12 mouse cellular contexts compared by ENCODE assay signal in genomic region chr7:118848796-118849195, GRCm38 (mm10). TPM values are rescaled to one million over a fixed set of nuclear protein-coding genes. Genes with fewer than 3 reads are reported as not detected.
DNase-seq lines count a peak whose midpoint lies in the region; ATAC-seq lines count a peak whose summit lies in the region.
"Had no signal": no experiment of that assay in that cellular context is flagged by ENCODE, and none has a peak within 500 bp of the region (broad histone marks: within the 10 kb centered on the region; RNA-seq: fewer than 3 reads in every experiment).

No protein-coding gene starts in this region.

- H3K27ac ChIP-seq in intestine, embryonic 15.5 days, result peak overlapping the region; percentile 69
- H3K27ac ChIP-seq in lung, embryonic 15.5 days, result peak overlapping the region; percentile 43
- no peak overlapping the region for H3K27ac ChIP-seq in neural tube, embryonic 15.5 days (replicated peaks)
- H3K27ac ChIP-seq: left cerebral cortex, adult 2 months; midbrain, embryonic 12.5 days had no signal

- peak; percentile 88 for ATAC-seq in intestine, embryonic 15.5 days
- ATAC-seq in lung, embryonic 15.5 days (ENCODE audit: borderline replicate concordance, extremely low read depth, low FRiP score, low TSS enrichment), result peak; percentile 23; the same call in 1 of the 2 replicates
- ATAC-seq in neural tube, embryonic 15.5 days (ENCODE audit: low FRiP score), result no peak
- ATAC-seq: forebrain, embryonic 16.5 days had no signal

- peaks cover 59% of the 10 kb centered on the region for H3K36me3 ChIP-seq in intestine, embryonic 15.5 days
- H3K36me3 ChIP-seq in lung, embryonic 15.5 days, result peaks cover 84% of the 10 kb centered on the region
- peaks cover 95% of the 10 kb centered on the region for H3K36me3 ChIP-seq in neural tube, embryonic 15.5 days

- peaks cover 15% of the 10 kb centered on the region for H3K4me1 ChIP-seq in intestine, embryonic 15.5 days (replicated peaks)
- H3K4me1 ChIP-seq in lung, embryonic 15.5 days, result peaks cover 26% of the 10 kb centered on the region; the same call in 1 of the 2 replicates
- H3K4me1 ChIP-seq in neural tube, embryonic 15.5 days, result peaks cover 18% of the 10 kb centered on the region; the same call in 1 of the 2 replicates

- 53% methylated on average over 10 of the region's 10 CpGs for WGBS in intestine, embryonic 15.5 days
- WGBS in lung, embryonic 15.5 days, result 55% methylated on average over 10 of the region's 10 CpGs
- WGBS in neural tube, embryonic 15.5 days, result 88% methylated on average over 10 of the region's 10 CpGs

- peak; percentile 76 for DNase-seq in urinary bladder, postnatal 14 days (ENCODE audit: low spot score)
- no peak for DNase-seq in urinary bladder, postnatal 10 days (ENCODE audit: low spot score)
- no peak for DNase-seq in spleen, postnatal 10 days (ENCODE audit: low spot score in 2 of 2)
- no peak for DNase-seq in adipocyte (ENCODE audit: low spot score)
- no peak for DNase-seq in right cerebral cortex, postnatal 4 days
- DNase-seq: cerebellum, adult 2 months had no signal

- no peaks in the 10 kb centered on the region for H3K27me3 ChIP-seq in intestine, embryonic 15.5 days (replicated peaks)
- H3K27me3 ChIP-seq in lung, embryonic 15.5 days, result no peaks in the 10 kb centered on the region
- no peaks in the 10 kb centered on the region for H3K27me3 ChIP-seq in neural tube, embryonic 15.5 days (replicated peaks)
- H3K27me3 ChIP-seq: midbrain, embryonic 12.5 days had no signal

- peak overlapping the region; percentile 22 for H3K4me2 ChIP-seq in intestine, embryonic 15.5 days (replicated peaks)
- no peak overlapping the region for H3K4me2 ChIP-seq in lung, embryonic 15.5 days
- no peak overlapping the region for H3K4me2 ChIP-seq in neural tube, embryonic 15.5 days
- H3K4me2 ChIP-seq: midbrain, embryonic 12.5 days had no signal

- no peaks in the 10 kb centered on the region for H3K9me3 ChIP-seq in intestine, embryonic 15.5 days
- H3K9me3 ChIP-seq in lung, embryonic 15.5 days, result no peaks in the 10 kb centered on the region
- H3K9me3 ChIP-seq in neural tube, embryonic 15.5 days (replicated peaks), result no peaks in the 10 kb centered on the region
- H3K9me3 ChIP-seq: midbrain, embryonic 12.5 days had no signal

- no peak overlapping the region for H3K4me3 ChIP-seq in intestine, embryonic 15.5 days (replicated peaks)
- no peak overlapping the region for H3K4me3 ChIP-seq in lung, embryonic 15.5 days
- H3K4me3 ChIP-seq in neural tube, embryonic 15.5 days (replicated peaks), result no peak overlapping the region
- H3K4me3 ChIP-seq: left cerebral cortex, adult 2 months; midbrain, embryonic 12.5 days had no signal

- H3K9ac ChIP-seq in intestine, embryonic 15.5 days, result no peak overlapping the region
- no peak overlapping the region for H3K9ac ChIP-seq in lung, embryonic 15.5 days
- H3K9ac ChIP-seq in neural tube, embryonic 15.5 days (replicated peaks), result no peak overlapping the region
- H3K9ac ChIP-seq: midbrain, embryonic 12.5 days had no signal

RNA-seq across cellular contexts. Expression of gene Iqck, which starts 6.8 kb away (rescaled TPM):
- 2.0 TPM in 2 replicates for polyA plus RNA-seq in intestine, embryonic 15.5 days (2015; fragmentation: Nextera tagmentation; extraction: Ambion mirVana)
- 3.2 and 3.7 TPM in 2 replicates for polyA plus RNA-seq in lung, embryonic 15.5 days (2015; fragmentation: Nextera tagmentation; extraction: Ambion mirVana)
- 3.5 and 4.4 TPM in 2 replicates for polyA plus RNA-seq in neural tube, embryonic 15.5 days (2015; fragmentation: Nextera tagmentation; extraction: Ambion mirVana)

RNA-seq across cellular contexts. Expression of gene Knop1, which starts 7.3 kb away (rescaled TPM):
- 87.7 and 99.4 TPM in 2 replicates for polyA plus RNA-seq in intestine, embryonic 15.5 days (2015; fragmentation: Nextera tagmentation; extraction: Ambion mirVana)
- 76.1 and 82.1 TPM in 2 replicates for polyA plus RNA-seq in lung, embryonic 15.5 days (2015; fragmentation: Nextera tagmentation; extraction: Ambion mirVana)
- polyA plus RNA-seq in neural tube, embryonic 15.5 days (2015; fragmentation: Nextera tagmentation; extraction: Ambion mirVana), result 65.8 and 71.6 TPM in 2 replicates
